Mouse (Mus musculus): ENCODE measurements around the gene AL732309.1. TPM values are rescaled to one million over a fixed set of nuclear protein-coding genes. Genes with fewer than 3 reads are reported as not detected.
A peak's percentile ranks its signal among the peaks of the same experiment; 100 is the strongest.

The AL732309.1 gene
- polyA plus RNA-seq, 1 experiment from 2014 or later: 8.5 TPM

DNA sequence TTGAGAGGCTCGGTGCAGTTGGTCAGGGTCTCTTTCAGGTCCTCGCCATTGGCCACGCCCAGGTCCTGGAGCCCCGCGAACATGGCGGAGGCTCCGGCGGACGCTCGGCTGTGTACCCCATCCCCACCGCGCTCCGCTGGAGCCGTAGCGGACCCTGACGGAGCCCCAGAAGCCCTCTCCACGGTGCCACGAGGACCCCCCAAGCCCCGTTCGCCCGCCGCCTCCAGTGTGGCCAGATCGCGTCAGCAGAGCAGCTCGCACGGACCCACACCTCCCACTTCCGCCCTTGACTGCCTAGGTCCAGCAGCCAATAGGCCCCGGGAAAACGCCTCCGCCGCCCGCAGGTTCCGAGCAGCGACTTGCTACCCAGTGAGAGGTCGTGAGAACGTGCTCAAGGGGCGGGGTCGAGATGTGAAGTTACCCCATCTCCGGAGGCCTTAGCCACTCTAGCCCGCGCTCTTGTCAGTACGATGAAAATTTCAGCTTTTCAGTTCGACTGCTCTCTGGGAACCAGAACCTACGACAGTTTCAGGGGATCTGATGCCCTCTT, 35.5 kb downstream of the AL732309.1 start, which contains the start of gene Nelfb:
TSS of gene Nelfb (minus strand) at position 369 of the 550 bp plus-strand sequence.
- peak within 1 kb of the TSS; percentile 68 for H3K4me3 ChIP-seq (ENCODE audit: low read depth, low read length)
- H3K27me3 ChIP-seq (ENCODE audit: control insufficient read depth, insufficient read depth, low read length): no peaks in the 10 kb centered on the region
- WGBS: under 1% methylated on average over 44 of the region's 44 CpGs
- peak within 1 kb of the TSS; percentile 80 for H3K27ac ChIP-seq (ENCODE audit: low read length)
- H3K9me3 ChIP-seq (ENCODE audit: control insufficient read depth, low read depth, low read length): no peaks in the 10 kb centered on the region
- peak within 1 kb of the TSS; percentile 67 for H3K9ac ChIP-seq (replicated peaks; ENCODE audit: low read depth, low read length)
- ATAC-seq (ENCODE audit: insufficient number of reproducible peaks, insufficient read depth, low FRiP score, low read depth): peak; percentile 92
- H3K4me2 ChIP-seq (replicated peaks; ENCODE audit: low read depth, low read length): peak within 1 kb of the TSS; percentile 82
- H3K4me1 ChIP-seq (ENCODE audit: control insufficient read depth, insufficient read depth, low read length): peaks cover 13% of the 10 kb centered on the region
- H3K36me3 ChIP-seq (ENCODE audit: control insufficient read depth, insufficient read depth, low read length): peaks cover 22% of the 10 kb centered on the region

DNA sequence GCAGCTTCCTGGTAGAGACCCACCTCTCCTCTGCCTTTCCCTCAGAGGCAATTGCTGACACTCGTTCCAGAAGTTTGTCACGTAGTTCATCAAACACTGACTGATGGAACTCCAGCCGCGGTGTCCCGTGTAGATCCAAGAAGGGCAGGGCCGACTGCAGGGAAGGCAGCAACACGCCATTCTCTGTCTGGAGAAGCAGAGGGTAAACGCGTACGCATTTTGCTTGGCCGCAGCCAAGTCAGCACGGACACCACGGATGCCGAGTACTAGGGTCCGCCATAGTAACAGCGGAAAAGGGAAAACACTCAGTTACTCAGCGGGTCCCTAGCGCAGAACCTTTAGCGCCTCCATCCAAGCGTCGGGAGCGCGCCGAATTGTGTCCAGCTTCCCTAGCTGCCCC, 36.0 kb downstream of the AL732309.1 start:
- no peaks in the 10 kb centered on the region for H3K9me3 ChIP-seq (ENCODE audit: control insufficient read depth, low read depth, low read length)
- H3K36me3 ChIP-seq (ENCODE audit: control insufficient read depth, insufficient read depth, low read length): peaks cover 27% of the 10 kb centered on the region
- peak overlapping the region; percentile 80; the same call in 1 of the 2 replicates for H3K27ac ChIP-seq (ENCODE audit: low read length)
- H3K4me2 ChIP-seq (replicated peaks; ENCODE audit: low read depth, low read length): peak overlapping the region; percentile 82
- no peaks in the 10 kb centered on the region for H3K27me3 ChIP-seq (ENCODE audit: control insufficient read depth, insufficient read depth, low read length)
- H3K4me1 ChIP-seq (ENCODE audit: control insufficient read depth, insufficient read depth, low read length): peaks cover 13% of the 10 kb centered on the region
- under 1% methylated on average over 24 of the region's 24 CpGs for WGBS
- no peak; the same call in 1 of the 2 replicates for ATAC-seq (ENCODE audit: insufficient number of reproducible peaks, insufficient read depth, low FRiP score, low read depth)
- peak overlapping the region; percentile 67 for H3K9ac ChIP-seq (replicated peaks; ENCODE audit: low read depth, low read length)
- peak overlapping the region; percentile 68 for H3K4me3 ChIP-seq (ENCODE audit: low read depth, low read length)

DNA sequence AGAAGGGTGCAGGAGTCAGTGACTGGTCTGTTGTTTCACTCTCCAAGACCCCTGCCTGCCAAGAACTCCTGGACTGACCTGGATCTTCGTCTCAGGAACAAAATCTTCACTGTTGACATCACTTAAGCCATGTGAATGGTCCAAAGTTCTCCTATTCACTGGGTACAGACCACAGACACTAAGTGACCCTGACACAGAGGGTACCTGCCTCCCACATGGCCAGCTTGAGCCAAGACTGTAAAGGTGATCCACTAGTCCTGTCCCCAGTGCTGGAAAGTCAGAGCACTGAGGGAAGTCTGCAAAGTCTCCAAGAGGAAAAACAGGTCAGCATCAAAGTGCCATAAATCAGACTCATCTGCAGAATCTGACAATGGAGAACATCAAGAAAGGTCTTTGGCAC, 39.1 kb downstream of the AL732309.1 start:
- WGBS: 88% methylated on average over 1 of the region's 1 CpGs
- Histone ChIP-seq H3K27me3 (ENCODE audit: control insufficient read depth, insufficient read depth, low read length) (no peaks in the 10 kb centered on the region), H3K4me1 (ENCODE audit: control insufficient read depth, insufficient read depth, low read length) (peaks cover 13% of the 10 kb centered on the region), H3K4me3 (ENCODE audit: low read depth, low read length) (no peak overlapping the region), H3K4me2 (replicated peaks; ENCODE audit: low read depth, low read length) (no peak overlapping the region), H3K9me3 (ENCODE audit: control insufficient read depth, low read depth, low read length) (no peaks in the 10 kb centered on the region), H3K27ac (ENCODE audit: low read length) (no peak overlapping the region), H3K36me3 (ENCODE audit: control insufficient read depth, insufficient read depth, low read length) (peaks cover 57% of the 10 kb centered on the region), H3K9ac (replicated peaks; ENCODE audit: low read depth, low read length) (no peak overlapping the region)
- ATAC-seq (ENCODE audit: insufficient number of reproducible peaks, insufficient read depth, low FRiP score, low read depth): no peak

DNA sequence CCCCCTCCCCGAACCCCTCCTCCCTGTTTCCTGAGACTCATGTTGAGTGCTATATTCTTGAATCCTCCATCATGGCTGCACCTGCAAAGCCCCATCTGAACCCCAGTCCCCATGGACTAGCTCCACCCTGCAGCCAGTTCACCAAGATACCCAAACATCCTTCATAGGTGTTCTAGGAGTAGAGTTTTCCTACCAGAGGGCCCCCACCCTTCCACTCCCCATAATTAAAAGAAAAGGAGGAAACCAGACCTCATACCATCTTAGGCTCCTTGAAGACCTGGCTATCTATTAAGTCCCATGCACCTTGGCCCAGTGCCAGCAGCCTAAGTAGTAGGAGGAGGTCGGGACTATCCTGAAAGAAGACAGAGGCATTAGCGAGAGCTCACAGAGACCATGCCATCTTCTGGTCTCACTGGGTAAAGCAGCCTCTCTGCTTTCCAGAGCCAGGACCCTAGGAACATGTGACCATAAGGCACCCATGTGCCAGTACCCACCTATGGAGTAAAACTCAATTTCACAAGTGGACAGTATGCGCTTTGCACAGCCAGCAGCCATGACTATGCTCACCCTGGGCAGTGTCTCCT, 42.9 kb downstream of the AL732309.1 start:
- no peak for ATAC-seq (ENCODE audit: insufficient number of reproducible peaks, insufficient read depth, low FRiP score, low read depth)
- H3K4me3 ChIP-seq (ENCODE audit: low read depth, low read length): no peak overlapping the region
- H3K4me1 ChIP-seq (ENCODE audit: control insufficient read depth, insufficient read depth, low read length): no peaks in the 10 kb centered on the region
- H3K27ac ChIP-seq (ENCODE audit: low read length): no peak overlapping the region
- 61% methylated on average over 4 of the region's 4 CpGs for WGBS
- H3K27me3 ChIP-seq (ENCODE audit: control insufficient read depth, insufficient read depth, low read length): no peaks in the 10 kb centered on the region
- no peaks in the 10 kb centered on the region for H3K9me3 ChIP-seq (ENCODE audit: control insufficient read depth, low read depth, low read length)
- no peak overlapping the region for H3K4me2 ChIP-seq (replicated peaks; ENCODE audit: low read depth, low read length)
- H3K9ac ChIP-seq (replicated peaks; ENCODE audit: low read depth, low read length): no peak overlapping the region
- H3K36me3 ChIP-seq (ENCODE audit: control insufficient read depth, insufficient read depth, low read length): peaks cover 84% of the 10 kb centered on the region

DNA sequence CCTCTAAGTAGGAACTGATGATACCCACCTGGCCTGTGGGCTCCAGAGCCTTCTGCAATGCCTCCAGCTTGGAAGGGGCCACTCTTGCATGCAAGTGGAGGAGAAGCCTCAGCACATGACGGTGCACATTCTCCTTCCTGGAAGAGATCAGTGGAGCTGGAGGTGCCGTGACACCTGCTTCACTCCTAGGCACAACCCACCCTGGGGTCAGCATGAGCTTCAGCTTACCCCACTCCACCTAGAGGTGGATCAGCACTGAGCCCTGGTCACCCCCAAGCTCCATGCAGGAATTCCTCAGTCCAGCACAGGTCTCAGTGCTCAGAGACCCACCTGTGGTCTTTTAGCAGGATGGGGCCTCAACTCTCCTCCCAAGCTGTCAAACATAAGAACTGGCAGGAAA, 46.0 kb downstream of the AL732309.1 start:
- H3K4me1 ChIP-seq (ENCODE audit: control insufficient read depth, insufficient read depth, low read length): 0 out of 2 replicates have a peak, but pooled peaks cover 4% of the 10 kb centered on the region
- ATAC-seq (ENCODE audit: insufficient number of reproducible peaks, insufficient read depth, low FRiP score, low read depth): no peak
- H3K4me2 ChIP-seq (replicated peaks; ENCODE audit: low read depth, low read length): no peak overlapping the region
- no peak overlapping the region for H3K4me3 ChIP-seq (ENCODE audit: low read depth, low read length)
- WGBS: 98% methylated on average over 2 of the region's 2 CpGs
- no peak overlapping the region for H3K27ac ChIP-seq (ENCODE audit: low read length)
- H3K36me3 ChIP-seq (ENCODE audit: control insufficient read depth, insufficient read depth, low read length): peaks cover 61% of the 10 kb centered on the region
- H3K9me3 ChIP-seq (ENCODE audit: control insufficient read depth, low read depth, low read length): no peaks in the 10 kb centered on the region
- 0 out of 2 replicates have a peak, but pooled peaks cover 2% of the 10 kb centered on the region for H3K27me3 ChIP-seq (ENCODE audit: control insufficient read depth, insufficient read depth, low read length)
- no peak overlapping the region for H3K9ac ChIP-seq (replicated peaks; ENCODE audit: low read depth, low read length)

DNA sequence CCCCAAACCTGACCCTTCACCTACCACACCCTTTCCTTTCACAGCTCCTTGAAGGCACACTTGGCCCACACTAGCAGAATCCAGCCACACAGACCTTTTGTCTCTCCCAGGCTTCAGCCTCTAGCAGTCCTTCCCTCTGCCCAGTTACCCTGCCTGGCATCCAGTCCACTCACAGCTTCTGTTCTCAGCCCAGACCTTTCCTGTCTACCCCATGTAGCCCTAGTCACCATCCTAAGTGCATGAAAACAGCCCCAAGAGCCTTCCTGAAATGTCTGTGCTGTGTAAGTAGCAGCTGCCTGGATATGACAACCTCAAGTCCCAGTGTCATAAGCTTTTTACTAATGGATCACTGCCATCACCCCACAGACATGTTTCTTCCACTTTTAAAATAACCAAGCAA, 48.7 kb downstream of the AL732309.1 start:
- H3K27me3 ChIP-seq (ENCODE audit: control insufficient read depth, insufficient read depth, low read length): 0 out of 2 replicates have a peak, but pooled peaks cover 8% of the 10 kb centered on the region
- H3K9ac ChIP-seq (replicated peaks; ENCODE audit: low read depth, low read length): no peak overlapping the region
- ATAC-seq (ENCODE audit: insufficient number of reproducible peaks, insufficient read depth, low FRiP score, low read depth): no peak
- peaks cover 14% of the 10 kb centered on the region; the same call in 1 of the 2 replicates for H3K4me1 ChIP-seq (ENCODE audit: control insufficient read depth, insufficient read depth, low read length)
- no peak overlapping the region for H3K4me3 ChIP-seq (ENCODE audit: low read depth, low read length)
- no peaks in the 10 kb centered on the region for H3K9me3 ChIP-seq (ENCODE audit: control insufficient read depth, low read depth, low read length)
- no peak overlapping the region for H3K4me2 ChIP-seq (replicated peaks; ENCODE audit: low read depth, low read length)
- H3K36me3 ChIP-seq (ENCODE audit: control insufficient read depth, insufficient read depth, low read length): peaks cover 35% of the 10 kb centered on the region
- H3K27ac ChIP-seq (ENCODE audit: low read length): no peak overlapping the region

DNA sequence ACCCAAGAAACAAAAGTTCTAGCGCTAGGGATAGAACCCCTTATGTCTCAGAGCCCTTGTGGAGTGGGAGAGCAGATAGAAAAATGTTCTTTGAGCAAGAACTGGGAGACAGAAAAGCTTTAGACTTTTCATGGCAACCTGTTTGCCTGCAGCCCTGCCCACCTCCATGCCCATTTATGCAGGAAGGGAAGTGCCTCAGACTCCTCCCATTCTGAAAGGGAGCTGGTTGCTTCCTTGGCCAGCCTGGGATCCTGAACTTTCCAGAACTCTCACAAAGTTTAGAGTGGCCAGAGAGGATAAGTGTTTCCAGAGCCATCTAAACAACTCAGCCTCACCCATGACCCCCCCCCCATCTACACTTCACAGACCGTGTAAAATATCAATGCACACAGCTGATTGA, 49.5 kb downstream of the AL732309.1 start:
- no peak for ATAC-seq (ENCODE audit: insufficient number of reproducible peaks, insufficient read depth, low FRiP score, low read depth)
- Histone ChIP-seq H3K9ac (replicated peaks; ENCODE audit: low read depth, low read length) (no peak overlapping the region), H3K4me1 (ENCODE audit: control insufficient read depth, insufficient read depth, low read length) (peaks cover 14% of the 10 kb centered on the region; the same call in 1 of the 2 replicates), H3K9me3 (ENCODE audit: control insufficient read depth, low read depth, low read length) (no peaks in the 10 kb centered on the region), H3K27ac (ENCODE audit: low read length) (peak overlapping the region; percentile 81; the same call in 1 of the 2 replicates), H3K4me3 (ENCODE audit: low read depth, low read length) (no peak overlapping the region), H3K4me2 (replicated peaks; ENCODE audit: low read depth, low read length) (0 out of 2 replicates have a peak overlapping the region, but pooled peaks have one; percentile 36), H3K36me3 (ENCODE audit: control insufficient read depth, insufficient read depth, low read length) (peaks cover 27% of the 10 kb centered on the region), H3K27me3 (ENCODE audit: control insufficient read depth, insufficient read depth, low read length) (0 out of 2 replicates have a peak, but pooled peaks cover 8% of the 10 kb centered on the region)
- 23% methylated on average over 2 of the region's 2 CpGs for WGBS

DNA sequence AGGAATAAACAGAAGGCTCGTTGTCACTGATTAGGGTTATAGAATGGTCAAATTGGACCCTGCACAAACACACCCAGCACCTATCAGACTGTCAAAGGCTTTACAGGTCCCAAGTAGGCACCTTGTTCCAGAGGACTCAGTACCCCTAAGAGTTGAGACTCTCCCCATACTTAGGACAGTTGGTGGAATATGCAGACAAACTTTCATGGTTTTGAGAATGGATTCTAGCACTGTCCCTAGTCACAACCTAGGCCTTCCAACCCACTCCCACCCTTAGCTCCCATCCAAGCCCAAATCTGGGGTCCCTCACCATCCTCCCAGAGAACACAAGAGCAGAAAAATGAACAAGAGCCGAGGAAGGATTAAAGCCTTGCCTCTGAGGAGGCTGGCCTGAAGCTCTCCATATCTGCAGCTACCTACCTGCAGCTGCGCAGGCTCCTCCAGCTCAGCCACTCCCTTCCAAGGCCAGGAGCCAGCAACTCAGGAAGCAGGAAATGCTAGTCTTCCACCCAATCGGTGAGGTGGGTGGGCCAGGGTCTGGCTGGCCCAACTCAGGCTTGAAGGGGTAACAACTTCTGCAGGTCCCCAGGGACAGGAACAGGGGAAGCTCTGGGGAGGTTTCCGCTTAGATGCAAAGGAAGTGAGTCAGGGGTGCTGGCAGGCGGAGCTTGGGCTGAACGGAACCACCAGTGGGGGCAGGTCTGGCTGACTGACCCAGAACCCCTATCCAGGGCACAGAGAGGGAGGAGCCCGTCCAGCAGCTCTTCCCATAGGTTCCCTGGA, 50.3 kb downstream of the AL732309.1 start, which contains the start of gene Tor4a:
TSS of gene Tor4a (minus strand) at position 715 of the 783 bp plus-strand sequence.
- peak within 1 kb of the TSS; percentile 27 for H3K4me3 ChIP-seq (ENCODE audit: low read depth, low read length)
- peak; percentile 82 for ATAC-seq (ENCODE audit: insufficient number of reproducible peaks, insufficient read depth, low FRiP score, low read depth)
- H3K9ac ChIP-seq (replicated peaks; ENCODE audit: low read depth, low read length): no peak within 1 kb of the TSS; the same call in 1 of the 2 replicates
- 0 out of 2 replicates have a peak, but pooled peaks cover 8% of the 10 kb centered on the region for H3K27me3 ChIP-seq (ENCODE audit: control insufficient read depth, insufficient read depth, low read length)
- H3K4me2 ChIP-seq (replicated peaks; ENCODE audit: low read depth, low read length): peak within 1 kb of the TSS; percentile 36
- 9% methylated on average over 8 of the region's 8 CpGs for WGBS
- peak within 1 kb of the TSS; percentile 81; the same call in 1 of the 2 replicates for H3K27ac ChIP-seq (ENCODE audit: low read length)
- H3K4me1 ChIP-seq (ENCODE audit: control insufficient read depth, insufficient read depth, low read length): peaks cover 14% of the 10 kb centered on the region; the same call in 1 of the 2 replicates
- H3K36me3 ChIP-seq (ENCODE audit: control insufficient read depth, insufficient read depth, low read length): peaks cover 24% of the 10 kb centered on the region
- no peaks in the 10 kb centered on the region for H3K9me3 ChIP-seq (ENCODE audit: control insufficient read depth, low read depth, low read length)

Data from stomach, embryonic 14.5 days (tissue).